In genomic region chr7:70514666-70515065, GRCm38 (mm10) we compare ENCODE assay signal across 10 mouse cellular contexts.
DNase-seq lines count a peak whose midpoint lies in the region; ATAC-seq and TF ChIP-seq lines count a peak whose summit lies in the region.
"Had no signal": no experiment of that assay in that cellular context is flagged by ENCODE, and none has a peak within 500 bp of the region (broad histone marks: within the 10 kb centered on the region; RNA-seq: fewer than 3 reads in every experiment).

No protein-coding gene starts in this region.

- H3K36me3 ChIP-seq in forebrain, embryonic 10.5 days (replicated peaks): no peaks in the 10 kb centered on the region
- no peaks in the 10 kb centered on the region for H3K36me3 ChIP-seq in forebrain, embryonic 11.5 days (ENCODE audit: control insufficient read depth, insufficient read depth, low read length)
- no peaks in the 10 kb centered on the region for H3K36me3 ChIP-seq in intestine, embryonic 15.5 days
- no peaks in the 10 kb centered on the region for H3K36me3 ChIP-seq in lung, embryonic 14.5 days (ENCODE audit: insufficient read depth)
- H3K36me3 ChIP-seq: midbrain, embryonic 12.5 days had no signal

- H3K9ac ChIP-seq in forebrain, embryonic 11.5 days (ENCODE audit: low read length): no peak overlapping the region
- H3K9ac ChIP-seq in intestine, embryonic 15.5 days: no peak overlapping the region
- H3K9ac ChIP-seq in lung, embryonic 14.5 days: no peak overlapping the region
- H3K9ac ChIP-seq: midbrain, embryonic 12.5 days had no signal

- TF ChIP-seq POLR2A in cerebellum, adult 2 months (IDR thresholded peaks at IDR 0.05; ENCODE audit: borderline replicate concordance, insufficient read depth, low read length): no peak

- H3K4me2 ChIP-seq in forebrain, embryonic 11.5 days (ENCODE audit: low read depth, low read length, severe bottlenecking): no peak overlapping the region
- H3K4me2 ChIP-seq in intestine, embryonic 15.5 days (replicated peaks): peak overlapping the region; percentile 44
- H3K4me2 ChIP-seq in lung, embryonic 14.5 days: peak overlapping the region; percentile 40
- H3K4me2 ChIP-seq: midbrain, embryonic 12.5 days had no signal

- H3K4me1 ChIP-seq in forebrain, embryonic 10.5 days: peaks cover 25% of the 10 kb centered on the region
- peaks cover 2% of the 10 kb centered on the region; the same call in 1 of the 2 replicates for H3K4me1 ChIP-seq in forebrain, embryonic 11.5 days (replicated peaks; ENCODE audit: control insufficient read depth, insufficient read depth, low read length)
- peaks cover 13% of the 10 kb centered on the region; the same call in 1 of the 2 replicates for H3K4me1 ChIP-seq in intestine, embryonic 15.5 days (replicated peaks)
- peaks cover 17% of the 10 kb centered on the region for H3K4me1 ChIP-seq in lung, embryonic 14.5 days (ENCODE audit: insufficient read depth)
- H3K4me1 ChIP-seq in cerebellum, adult 2 months (ENCODE audit: control insufficient read depth, insufficient read depth, low read length): no peaks in the 10 kb centered on the region

- DNase-seq in forebrain, embryonic 10.5 days (ENCODE audit: extremely low spot score, low spot score): peak; percentile 38
- no peak for DNase-seq in forebrain, embryonic 11.5 days (ENCODE audit: low spot score)
- peak; percentile 27 for DNase-seq in Muller cell, postnatal 12 days (ENCODE audit: inconsistent ontology term)
- peak; percentile 64 for DNase-seq in lung, embryonic 14.5 days
- DNase-seq in cerebellum, adult 2 months: no peak
- no peak for DNase-seq in ovary, postnatal 36 days (ENCODE audit: low spot score)
- no peak for DNase-seq in layer of hippocampus, adult 11-12 months (ENCODE audit: low spot score)
- DNase-seq: cerebellum, postnatal 14 days had no signal

- peaks cover 45% of the 10 kb centered on the region for H3K27me3 ChIP-seq in forebrain, embryonic 10.5 days (ENCODE audit: poor library complexity, severe bottlenecking)
- peaks cover 3% of the 10 kb centered on the region for H3K27me3 ChIP-seq in forebrain, embryonic 11.5 days (ENCODE audit: control insufficient read depth, insufficient read depth, low read length)
- H3K27me3 ChIP-seq in intestine, embryonic 15.5 days (replicated peaks): 0 out of 2 replicates have a peak, but pooled peaks cover 2% of the 10 kb centered on the region
- no peaks in the 10 kb centered on the region for H3K27me3 ChIP-seq in lung, embryonic 14.5 days (ENCODE audit: insufficient read depth, low read length)
- H3K27me3 ChIP-seq in cerebellum, adult 2 months (ENCODE audit: control insufficient read depth, insufficient read depth, low read length): no peaks in the 10 kb centered on the region
- H3K27me3 ChIP-seq: midbrain, embryonic 12.5 days had no signal

- no peak for TF ChIP-seq CTCF in lung, embryonic 14.5 days (IDR thresholded peaks at IDR 0.05; ENCODE audit: low read depth)
- no peak for TF ChIP-seq CTCF in cerebellum, adult 2 months (IDR thresholded peaks at IDR 0.05; ENCODE audit: borderline replicate concordance, insufficient read depth, low read depth, low read length)

- no peaks in the 10 kb centered on the region for H3K9me3 ChIP-seq in forebrain, embryonic 10.5 days
- H3K9me3 ChIP-seq in forebrain, embryonic 11.5 days (ENCODE audit: control insufficient read depth, low read length): no peaks in the 10 kb centered on the region
- no peaks in the 10 kb centered on the region for H3K9me3 ChIP-seq in intestine, embryonic 15.5 days
- H3K9me3 ChIP-seq in lung, embryonic 14.5 days (ENCODE audit: low read depth, low read length): no peaks in the 10 kb centered on the region
- H3K9me3 ChIP-seq: midbrain, embryonic 12.5 days had no signal

- no peak overlapping the region for H3K4me3 ChIP-seq in forebrain, embryonic 10.5 days
- no peak overlapping the region for H3K4me3 ChIP-seq in forebrain, embryonic 11.5 days (ENCODE audit: low read depth, low read length)
- no peak overlapping the region for H3K4me3 ChIP-seq in intestine, embryonic 15.5 days (replicated peaks)
- no peak overlapping the region for H3K4me3 ChIP-seq in lung, embryonic 14.5 days (ENCODE audit: low read depth, low read length)
- H3K4me3 ChIP-seq in cerebellum, adult 2 months (replicated peaks; ENCODE audit: insufficient read depth, low read depth, low read length): no peak overlapping the region
- H3K4me3 ChIP-seq: midbrain, embryonic 12.5 days had no signal

- 7% methylated on average over 6 of the region's 6 CpGs for WGBS in forebrain, embryonic 10.5 days
- WGBS in forebrain, embryonic 11.5 days: 6% methylated on average over 6 of the region's 6 CpGs
- WGBS in intestine, embryonic 15.5 days: 17% methylated on average over 6 of the region's 6 CpGs
- 9% methylated on average over 6 of the region's 6 CpGs for WGBS in lung, embryonic 14.5 days
- 37% methylated on average over 6 of the region's 6 CpGs for WGBS in cerebellum, adult 2 months

- no peak for ATAC-seq in forebrain, embryonic 11.5 days (replicated peaks; ENCODE audit: low FRiP score)
- peak; percentile 91 for ATAC-seq in intestine, embryonic 15.5 days
- ATAC-seq in lung, embryonic 14.5 days (ENCODE audit: insufficient read depth): peak; percentile 53

- peak overlapping the region; percentile 60; the same call in 1 of the 2 replicates for H3K27ac ChIP-seq in forebrain, embryonic 10.5 days
- no peak overlapping the region for H3K27ac ChIP-seq in forebrain, embryonic 11.5 days (ENCODE audit: low read depth, low read length)
- H3K27ac ChIP-seq in intestine, embryonic 15.5 days: no peak overlapping the region
- H3K27ac ChIP-seq in lung, embryonic 14.5 days (ENCODE audit: low read depth): peak overlapping the region; percentile 65
- no peak overlapping the region for H3K27ac ChIP-seq in cerebellum, adult 2 months (ENCODE audit: insufficient read depth, low read length)
- H3K27ac ChIP-seq: midbrain, embryonic 12.5 days had no signal

Comparison
In these comparisons a context has a peak if more than half of its experiments do, and no peak if none do; other contexts are left out.
1. DNase-seq: peak in forebrain, embryonic 10.5 days (single experiment), Muller cell, postnatal 12 days (single experiment) and lung, embryonic 14.5 days (single experiment); none in forebrain, embryonic 11.5 days (single experiment), cerebellum, adult 2 months (0 of 2), ovary, postnatal 36 days (single experiment) and layer of hippocampus, adult 11-12 months (single experiment).
2. H3K27ac ChIP-seq: peak in forebrain, embryonic 10.5 days (single experiment) and lung, embryonic 14.5 days (single experiment); none in forebrain, embryonic 11.5 days (single experiment), intestine, embryonic 15.5 days (single experiment) and cerebellum, adult 2 months (single experiment).